Mouse (Mus musculus): ENCODE data around the gene Flnb. TPM values are rescaled to one million over a fixed set of nuclear protein-coding genes. Genes with fewer than 3 reads are reported as not detected.

Flnb gene
- total RNA-seq (2021) = 43.3 and 45.7 TPM in 2 replicates
- long read RNA-seq, experiment 1, partial matches to known transcripts = 8 of 11 reads
- long read RNA-seq, experiment 1, other reads (novel, unspliced or antisense) = 3 of 11 reads
- long read RNA-seq, experiment 2, partial matches to known transcripts = 16 of 17 reads
- long read RNA-seq, experiment 2, other reads (novel, unspliced or antisense) = 1 of 17 reads

- DNase-seq = peak; percentile 98
Observed at GRCm38 (mm10) chr14:7817770-7818462, at the start of gene Flnb. TSS of gene Flnb (plus strand) at chr14:7817957.

GRCm38 (mm10) chr14:7773714-7774389 lies 43.9 kb upstream of the Flnb start:
- peak; percentile 62 for DNase-seq

GRCm38 (mm10) chr14:7786073-7786472 lies 31.7 kb upstream of the Flnb start:
- DNase-seq = no peak

GRCm38 (mm10) chr14:7789266-7790030 lies 28.3 kb upstream of the Flnb start:
- no peak for DNase-seq

DNA sequence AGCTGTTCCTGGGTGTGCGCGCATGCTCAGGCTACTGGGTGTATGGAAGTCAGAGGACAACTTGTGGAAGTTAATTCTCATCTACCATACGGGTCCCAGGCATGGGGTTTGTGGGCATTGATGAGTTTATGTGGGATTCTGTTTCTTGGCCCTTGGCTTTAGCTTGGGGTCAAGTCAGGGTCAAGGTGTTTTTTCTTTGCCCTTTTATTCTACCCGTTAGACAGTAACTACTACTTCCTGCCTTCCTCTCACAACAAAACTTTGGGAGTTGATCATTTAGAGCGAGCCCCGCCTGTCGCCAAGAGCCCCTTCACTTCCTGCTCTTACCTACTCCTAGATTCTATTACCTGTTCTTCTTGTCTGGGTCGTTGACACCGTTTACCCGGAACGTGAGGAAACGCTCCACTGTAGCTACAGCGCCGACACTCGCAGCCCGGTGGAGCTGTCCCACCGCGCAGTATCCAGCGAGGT lies 26.7 kb upstream of the Flnb start:
- no peak for DNase-seq

GRCm38 (mm10) chr14:7791532-7792159 lies 26.1 kb upstream of the Flnb start, which contains the start of gene Gm26661:
TSS of gene Gm26661 (plus strand) at chr14:7791587.
- peak; percentile 88 for DNase-seq

DNA sequence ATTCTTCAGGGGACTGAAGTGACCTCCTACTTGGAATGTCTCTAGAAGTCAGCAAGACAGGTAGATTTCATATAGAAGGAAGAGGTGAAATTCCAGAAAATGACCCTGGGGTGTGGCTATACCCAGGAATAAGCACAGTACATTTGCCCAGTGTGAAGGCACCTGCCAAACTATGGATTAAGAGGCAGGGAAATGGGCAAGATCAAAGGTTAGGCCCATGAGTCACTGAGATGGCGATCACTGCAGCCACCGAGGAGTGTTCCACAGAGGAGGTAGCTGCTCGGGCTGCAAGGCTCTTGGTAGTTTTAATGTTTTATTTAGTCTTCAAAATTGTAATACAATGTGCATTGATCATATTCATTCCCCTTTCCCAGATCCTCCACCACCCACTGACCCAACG lies 21.8 kb upstream of the Flnb start:
- no peak for DNase-seq

DNA sequence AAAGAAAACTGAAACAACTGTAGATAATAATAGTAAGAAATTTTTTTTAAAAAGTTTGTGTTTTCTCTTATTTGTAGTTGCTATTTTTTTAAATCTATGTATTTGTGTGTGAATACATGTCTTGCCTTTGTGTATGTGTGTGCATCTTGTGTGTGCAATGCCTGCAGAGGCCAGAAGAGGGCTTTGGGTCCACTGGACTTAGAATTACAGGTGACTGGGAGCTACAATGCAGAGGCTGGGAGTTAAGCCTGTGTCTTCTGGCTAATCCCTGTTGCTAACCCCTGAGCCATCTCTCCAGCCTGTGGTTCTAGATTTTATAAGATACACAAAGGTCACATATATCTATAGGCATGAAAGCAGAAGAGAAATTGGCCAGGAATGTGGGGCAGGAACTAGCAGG lies 17.1 kb upstream of the Flnb start:
- no peak for DNase-seq

DNA sequence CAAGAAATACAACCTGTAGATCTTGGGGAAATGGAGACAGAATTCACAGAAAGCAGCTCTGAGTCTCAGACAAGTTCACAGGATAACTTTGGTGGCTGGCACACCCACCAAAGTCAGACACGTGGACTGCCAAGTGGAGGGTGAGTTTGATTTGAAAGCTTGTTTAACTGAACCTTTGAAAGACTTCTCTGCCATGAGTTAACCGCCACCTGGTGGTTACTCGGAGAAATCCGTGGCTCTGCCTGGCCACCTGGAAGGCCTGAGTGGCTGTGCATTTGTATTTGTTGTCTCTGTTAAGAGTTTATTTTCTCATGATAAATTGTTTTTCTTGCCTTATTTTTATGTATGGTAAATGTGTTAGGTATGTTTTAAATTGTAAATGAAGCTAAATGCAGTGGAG lies 15.9 kb upstream of the Flnb start:
- peak; percentile 66 for DNase-seq

DNA sequence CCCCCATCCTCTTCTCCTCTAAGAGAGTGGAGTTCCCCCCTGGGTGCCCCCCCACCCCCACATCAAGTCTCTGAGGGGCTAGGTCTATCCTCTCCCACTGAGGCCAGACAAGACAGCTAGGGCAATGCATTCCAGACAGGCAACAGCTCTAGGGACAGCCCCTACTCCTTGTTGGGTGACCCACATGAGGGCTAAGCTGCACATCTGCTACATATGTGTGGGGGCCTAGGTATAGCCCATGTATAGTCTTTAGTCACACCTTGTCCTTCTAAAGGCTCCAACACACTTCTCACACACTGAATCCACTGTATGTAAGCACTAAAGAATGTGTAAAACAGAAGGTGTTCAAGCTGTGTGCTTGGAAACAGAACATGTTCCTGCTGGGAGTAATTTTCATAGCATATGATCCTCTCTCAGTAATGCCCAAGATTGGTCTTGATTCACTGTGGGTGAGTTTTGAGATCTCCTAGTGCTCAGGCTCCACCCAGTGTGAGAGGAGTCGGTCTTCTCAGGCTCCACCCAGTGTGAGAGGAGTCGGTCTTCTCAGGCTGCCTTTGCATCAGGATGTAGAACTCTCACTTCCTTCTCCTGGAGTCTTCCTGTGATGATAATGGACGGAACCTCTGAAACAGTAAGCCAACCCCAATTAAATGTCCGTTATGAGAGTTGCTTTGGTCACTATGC lies 13.7 kb upstream of the Flnb start:
- no peak for DNase-seq

GRCm38 (mm10) chr14:7804558-7804905 lies 13.2 kb upstream of the Flnb start:
- no peak for DNase-seq

DNA sequence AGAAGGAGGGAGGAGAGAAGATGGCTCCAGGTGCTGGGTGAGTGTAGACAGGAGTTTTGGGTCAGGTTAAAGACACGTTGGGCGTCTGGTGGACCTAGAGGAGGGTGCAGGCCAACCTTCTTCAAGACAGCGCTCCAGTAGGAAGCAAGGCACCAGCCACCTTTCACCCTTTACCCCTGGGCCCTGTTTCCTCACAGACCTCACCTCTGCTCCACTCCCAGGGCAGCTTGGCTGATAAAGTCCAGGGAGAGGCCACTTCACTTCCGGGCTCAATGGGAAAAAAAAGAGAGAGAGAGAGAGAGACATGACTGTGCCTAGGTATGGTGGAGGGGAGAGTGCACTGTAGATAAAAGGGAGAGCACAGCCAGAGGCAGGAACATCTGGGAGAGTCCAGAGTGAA lies 10.0 kb upstream of the Flnb start:
- peak; percentile 62 for DNase-seq

GRCm38 (mm10) chr14:7808501-7808981 lies 9.2 kb upstream of the Flnb start:
- no peak for DNase-seq

DNA sequence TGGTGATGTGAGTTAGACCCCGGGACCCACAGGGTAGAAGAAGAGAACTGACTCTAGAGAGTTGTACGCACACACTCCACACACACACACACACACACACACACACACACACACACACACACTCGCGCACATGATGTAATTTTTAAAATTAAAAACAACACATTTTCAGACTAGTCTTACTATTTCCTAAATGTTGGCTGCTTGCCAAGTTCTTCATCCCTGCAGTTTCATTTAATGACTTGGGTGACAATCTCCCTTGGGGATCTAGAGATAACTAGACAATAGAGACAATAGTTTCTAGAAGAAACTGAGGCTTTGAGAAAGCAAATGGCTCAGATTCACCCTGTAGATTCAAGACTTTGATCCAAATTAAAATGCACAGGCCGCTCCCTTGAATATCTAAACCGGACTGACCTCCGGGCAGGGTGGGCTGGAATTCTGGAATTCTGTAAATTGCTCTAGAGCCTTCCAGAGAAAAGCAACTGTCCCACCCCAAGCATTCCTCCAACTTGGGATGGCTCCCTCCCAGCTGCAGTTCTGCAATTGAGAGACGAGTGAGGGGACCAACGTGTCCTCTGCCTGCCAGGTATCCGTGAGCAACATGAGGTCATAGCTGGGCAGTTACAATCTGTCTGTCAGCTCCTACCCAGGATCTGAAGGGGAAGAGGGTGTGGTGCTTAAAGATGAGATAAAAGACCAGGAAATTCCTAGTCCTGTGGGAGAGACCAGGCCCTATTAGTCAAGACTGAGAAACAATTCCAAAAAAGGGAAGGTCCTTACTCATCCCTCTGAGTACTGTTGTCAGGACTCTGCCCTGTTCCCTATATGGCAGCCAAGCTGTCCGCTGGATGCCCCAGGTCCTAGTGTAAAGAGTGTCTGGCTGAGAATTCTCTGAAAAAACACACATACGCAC lies 8.5 kb upstream of the Flnb start:
- no peak for DNase-seq

DNA sequence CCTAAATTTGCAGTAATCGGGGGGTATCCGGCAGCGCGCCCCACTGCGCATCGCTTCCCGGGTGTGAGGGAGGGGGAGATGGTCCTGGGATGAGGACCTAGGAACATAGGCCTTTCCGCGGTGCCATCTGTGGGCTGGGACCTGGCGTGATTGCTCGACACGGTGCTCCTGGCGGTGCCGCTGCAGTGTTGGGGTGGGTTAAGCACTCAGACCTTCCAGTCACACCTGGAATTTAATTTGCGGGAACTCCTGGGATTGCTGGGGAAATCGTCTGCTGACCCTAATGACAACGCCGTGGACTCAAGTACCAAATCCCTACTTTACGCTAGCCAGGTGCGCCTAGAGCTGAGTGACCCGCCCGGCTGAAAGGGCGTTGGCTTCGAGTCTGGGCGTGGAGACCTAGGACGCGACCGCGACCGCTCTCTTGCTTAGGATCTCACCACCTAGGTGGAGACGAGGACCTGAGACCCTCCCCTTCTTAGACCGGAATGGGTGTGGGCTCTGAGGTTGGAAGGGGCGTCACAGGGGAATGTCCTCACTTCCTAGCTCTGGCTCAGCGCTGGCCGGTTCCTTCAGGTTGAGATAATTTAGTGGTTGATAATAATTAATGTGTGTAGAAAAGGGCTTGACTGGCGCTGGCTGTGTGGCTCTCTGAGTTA lies 835 bp downstream of the Flnb start:
- DNase-seq = peak; percentile 41

GRCm38 (mm10) chr14:7819446-7819845 lies 1.7 kb downstream of the Flnb start:
- no peak for DNase-seq

DNA sequence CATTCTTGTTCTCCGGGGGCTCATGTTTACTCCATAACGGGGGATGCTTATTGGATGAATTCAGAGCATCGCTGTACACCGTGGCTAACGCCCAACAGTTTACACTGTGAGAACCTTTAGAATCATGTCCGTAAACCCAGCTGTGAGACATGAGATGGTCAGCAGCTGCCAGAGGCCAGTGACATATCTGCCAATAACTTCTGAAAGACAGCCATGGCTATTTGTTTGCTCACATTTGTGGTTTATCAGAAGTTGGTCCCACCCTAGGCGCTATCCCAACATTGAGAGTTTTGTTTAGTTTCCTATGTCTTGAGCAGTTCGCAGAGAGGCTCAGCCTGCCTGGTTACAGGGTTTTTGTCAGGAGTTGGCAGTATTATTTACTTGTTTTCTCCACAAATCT lies 3.6 kb downstream of the Flnb start:
- DNase-seq = no peak

DNA sequence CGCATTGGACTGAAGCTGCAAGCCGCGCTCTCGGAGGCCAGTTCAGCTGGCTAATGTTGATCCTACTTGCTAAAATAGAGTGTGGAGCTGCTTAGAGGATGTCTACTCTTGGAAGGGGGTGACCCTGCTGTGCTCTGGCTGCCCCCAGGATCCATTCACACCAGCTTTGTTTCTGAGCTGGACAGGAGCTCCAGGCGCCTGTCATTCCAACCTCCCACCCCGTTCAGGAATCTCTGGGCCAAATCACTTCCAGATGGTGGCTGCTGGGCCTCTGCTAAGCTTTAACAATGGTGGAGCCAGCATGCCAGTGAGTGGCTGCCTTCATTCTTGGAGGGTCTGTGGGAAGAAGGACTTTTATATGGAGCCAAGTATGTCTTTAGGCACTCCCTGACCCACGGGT lies 4.9 kb downstream of the Flnb start:
- DNase-seq = no peak

DNA sequence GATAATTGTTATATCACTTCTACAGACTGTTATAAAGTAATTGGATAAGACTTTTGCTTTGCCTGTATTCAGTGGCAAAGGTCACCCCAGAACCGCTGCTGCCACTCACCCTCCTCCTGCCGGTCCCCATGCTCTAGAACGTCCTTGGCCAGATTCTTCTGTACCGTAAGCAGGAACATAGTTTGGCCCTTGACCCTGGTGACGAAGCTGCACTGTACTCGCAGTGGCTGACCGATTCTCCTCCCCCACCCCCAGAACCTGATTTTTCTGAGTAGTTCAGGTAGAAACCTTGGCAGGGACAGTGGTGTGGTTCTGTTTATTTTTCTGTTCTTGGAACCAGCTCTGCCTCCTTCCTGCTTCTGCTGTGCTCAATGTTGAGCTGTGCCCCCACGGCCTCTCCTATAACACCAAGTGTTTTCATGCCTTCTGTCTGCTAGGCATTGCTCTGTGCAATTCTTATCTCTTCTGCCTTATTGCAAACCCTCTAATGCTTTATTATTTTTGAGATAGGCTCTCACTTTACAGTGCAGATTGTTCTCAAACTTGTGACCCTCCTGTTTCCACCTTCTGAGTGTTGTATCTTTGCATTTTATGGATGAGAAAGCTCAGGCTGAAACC lies 7.0 kb downstream of the Flnb start:
- peak; percentile 72 for DNase-seq
